Mouse (Mus musculus): ENCODE data around the gene Lingo1. TPM values are rescaled to one million over a fixed set of nuclear protein-coding genes. Genes with fewer than 3 reads are reported as not detected.

The Lingo1 gene
- polyA plus RNA-seq, 1 experiment from 2014 or later: 8.3 TPM

DNA sequence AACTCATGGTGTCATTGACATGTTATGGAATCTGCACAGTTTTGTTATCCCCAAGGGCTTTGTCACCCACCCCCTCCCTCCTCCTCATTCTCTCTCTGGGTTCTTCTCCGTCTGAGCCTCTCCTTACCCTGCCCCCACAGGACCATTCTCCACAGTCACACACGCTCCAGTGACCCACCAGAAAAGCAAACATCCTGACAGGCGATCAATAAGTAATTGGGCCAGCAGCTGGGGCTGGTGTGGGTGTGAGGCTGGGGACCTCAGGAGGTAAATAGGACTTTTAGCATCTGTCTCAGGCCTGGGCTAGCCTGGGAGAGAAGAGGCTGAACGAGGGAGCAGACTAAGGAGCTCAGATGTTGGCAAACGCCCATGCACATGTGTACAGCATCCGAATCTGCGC, 173.5 kb downstream of the Lingo1 start:
- H3K36me3 ChIP-seq (ENCODE audit: control insufficient read depth, insufficient read depth, low read length): peaks cover 10% of the 10 kb centered on the region; the same call in 1 of the 2 replicates
- no peak overlapping the region for H3K27ac ChIP-seq (replicated peaks; ENCODE audit: low read depth, low read length)
- H3K9ac ChIP-seq (ENCODE audit: low read depth, low read length): no peak overlapping the region
- 0 out of 2 replicates have a peak, but pooled peaks cover 6% of the 10 kb centered on the region for H3K4me1 ChIP-seq (ENCODE audit: control insufficient read depth, insufficient read depth, low read length)
- no peak overlapping the region for H3K4me2 ChIP-seq (ENCODE audit: low read depth, low read length)
- DNase-seq (ENCODE audit: low spot score) (no peak), ATAC-seq (ENCODE audit: low read depth) (peak; percentile 12; the same call in 1 of the 2 replicates)
- H3K4me3 ChIP-seq (ENCODE audit: low read depth, low read length): no peak overlapping the region
- 73% methylated on average over 7 of the region's 7 CpGs for WGBS
- H3K27me3 ChIP-seq (replicated peaks; ENCODE audit: control insufficient read depth, insufficient read depth, low read length): peaks cover 25% of the 10 kb centered on the region
- no peaks in the 10 kb centered on the region for H3K9me3 ChIP-seq (ENCODE audit: control insufficient read depth, low read length)

DNA sequence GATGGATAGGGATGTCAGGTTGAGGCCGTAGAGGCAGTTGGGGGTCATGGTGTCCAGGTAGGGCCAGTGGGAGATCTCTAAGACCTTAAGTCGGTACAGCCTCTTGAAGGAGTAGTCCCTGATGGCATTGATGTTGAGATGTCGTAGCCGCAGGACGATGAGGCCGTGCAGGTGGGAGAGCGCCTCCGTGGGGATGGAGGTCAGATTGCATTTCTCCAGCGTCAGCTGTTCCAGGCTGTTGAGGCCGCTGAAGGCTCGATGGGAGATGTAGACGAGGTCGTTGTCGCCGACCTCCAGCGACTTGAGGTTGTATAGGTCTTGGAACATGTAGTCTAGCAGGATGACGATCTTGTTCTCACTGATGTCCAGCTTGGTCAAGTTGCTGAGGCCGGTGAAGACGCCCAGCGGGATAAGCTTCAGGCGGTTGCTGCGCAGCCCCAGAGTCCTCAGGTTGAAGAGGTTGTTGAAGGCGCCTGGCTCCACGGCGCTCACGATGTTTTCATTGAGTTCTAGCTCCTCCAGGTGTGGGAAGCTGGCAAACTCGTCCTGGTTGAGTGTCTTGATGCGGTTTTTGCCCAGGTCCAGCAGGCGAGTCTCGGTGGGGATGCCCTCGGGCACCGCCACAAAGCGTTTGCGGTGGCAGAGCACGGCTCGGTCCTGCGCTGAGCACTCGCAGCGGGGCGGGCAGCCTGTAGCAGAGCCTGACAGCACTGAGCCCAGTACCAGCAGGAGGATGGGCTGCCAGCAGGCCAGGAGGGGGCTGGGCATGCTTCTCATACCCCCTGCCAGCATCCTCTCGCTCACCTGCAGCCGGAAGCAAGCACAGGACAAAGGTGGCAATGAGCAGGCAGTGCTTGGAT, 175.5 kb downstream of the Lingo1 start:
- peaks cover 25% of the 10 kb centered on the region for H3K27me3 ChIP-seq (replicated peaks; ENCODE audit: control insufficient read depth, insufficient read depth, low read length)
- 29% methylated on average over 40 of the region's 42 CpGs for WGBS
- DNase-seq (ENCODE audit: low spot score): no peak

DNA sequence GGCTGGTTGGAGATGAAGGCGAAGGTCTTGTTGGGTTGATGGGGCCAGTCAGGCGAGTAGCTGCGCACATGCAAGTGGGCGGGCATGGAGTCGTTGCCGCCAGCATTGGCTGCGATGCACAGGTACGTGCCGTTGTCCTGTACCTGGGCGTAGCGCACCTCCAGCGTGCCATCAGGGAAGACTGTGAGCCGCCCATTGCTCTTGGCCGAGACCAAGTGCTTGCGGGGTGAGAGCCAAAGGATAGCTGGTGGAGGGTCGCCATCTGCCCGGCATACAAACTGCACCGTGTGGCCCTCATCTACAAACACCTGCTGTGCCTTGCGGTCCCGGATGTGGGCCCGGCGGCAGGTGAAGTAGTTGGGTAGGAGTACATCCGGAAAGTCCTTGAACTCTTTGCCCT, 176.6 kb downstream of the Lingo1 start:
- H3K9me3 ChIP-seq (ENCODE audit: control insufficient read depth, low read length): no peaks in the 10 kb centered on the region
- 79% methylated on average over 23 of the region's 23 CpGs for WGBS
- no peak overlapping the region for H3K27ac ChIP-seq (replicated peaks; ENCODE audit: low read depth, low read length)
- H3K36me3 ChIP-seq (ENCODE audit: control insufficient read depth, insufficient read depth, low read length): peaks cover 10% of the 10 kb centered on the region; the same call in 1 of the 2 replicates
- DNase-seq (ENCODE audit: low spot score): no peak
- no peak overlapping the region for H3K9ac ChIP-seq (ENCODE audit: low read depth, low read length)
- H3K4me3 ChIP-seq (ENCODE audit: low read depth, low read length): no peak overlapping the region
- H3K27me3 ChIP-seq (replicated peaks; ENCODE audit: control insufficient read depth, insufficient read depth, low read length): peaks cover 25% of the 10 kb centered on the region
- no peak overlapping the region for H3K4me2 ChIP-seq (ENCODE audit: low read depth, low read length)
- ATAC-seq (ENCODE audit: low read depth): no peak
- H3K4me1 ChIP-seq (ENCODE audit: control insufficient read depth, insufficient read depth, low read length): no peaks in the 10 kb centered on the region

More for the DNA sequence above, 175.5 kb downstream of the Lingo1 start:
- no peak for ATAC-seq (ENCODE audit: low read depth)
- H3K4me3 ChIP-seq (ENCODE audit: low read depth, low read length): no peak overlapping the region
- H3K9me3 ChIP-seq (ENCODE audit: control insufficient read depth, low read length): no peaks in the 10 kb centered on the region
- H3K36me3 ChIP-seq (ENCODE audit: control insufficient read depth, insufficient read depth, low read length): peaks cover 10% of the 10 kb centered on the region; the same call in 1 of the 2 replicates
- H3K4me2 ChIP-seq (ENCODE audit: low read depth, low read length): no peak overlapping the region
- H3K27ac ChIP-seq (replicated peaks; ENCODE audit: low read depth, low read length): no peak overlapping the region
- H3K9ac ChIP-seq (ENCODE audit: low read depth, low read length): no peak overlapping the region
- 0 out of 2 replicates have a peak, but pooled peaks cover 6% of the 10 kb centered on the region for H3K4me1 ChIP-seq (ENCODE audit: control insufficient read depth, insufficient read depth, low read length)

DNA sequence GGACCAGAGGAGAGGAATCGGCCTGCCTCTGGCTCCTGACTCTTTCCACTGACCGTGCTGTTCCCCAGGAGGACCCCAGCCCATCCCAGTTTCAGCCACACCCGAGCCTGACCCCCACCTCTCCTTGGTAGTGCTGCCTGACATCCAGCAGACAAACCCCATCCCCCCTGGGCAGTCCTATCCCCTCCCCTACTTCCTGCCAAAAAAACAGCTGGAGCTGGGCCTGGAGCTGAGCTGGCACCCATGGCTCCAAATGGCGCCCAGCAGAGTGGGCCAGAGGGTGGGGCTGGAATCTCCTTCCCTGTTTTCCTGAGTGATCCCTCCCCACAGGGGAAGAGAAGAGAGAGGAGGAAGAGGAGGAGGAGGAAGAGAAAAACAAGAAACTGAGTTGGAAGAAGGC, 177.6 kb downstream of the Lingo1 start:
- Histone ChIP-seq H3K4me3 (ENCODE audit: low read depth, low read length) (no peak overlapping the region), H3K4me2 (ENCODE audit: low read depth, low read length) (no peak overlapping the region), H3K4me1 (ENCODE audit: control insufficient read depth, insufficient read depth, low read length) (no peaks in the 10 kb centered on the region), H3K27ac (replicated peaks; ENCODE audit: low read depth, low read length) (no peak overlapping the region), H3K9ac (ENCODE audit: low read depth, low read length) (no peak overlapping the region), H3K27me3 (replicated peaks; ENCODE audit: control insufficient read depth, insufficient read depth, low read length) (peaks cover 25% of the 10 kb centered on the region), H3K9me3 (ENCODE audit: control insufficient read depth, low read length) (no peaks in the 10 kb centered on the region), H3K36me3 (ENCODE audit: control insufficient read depth, insufficient read depth, low read length) (peaks cover 10% of the 10 kb centered on the region; the same call in 1 of the 2 replicates)
- 76% methylated on average over 4 of the region's 4 CpGs for WGBS
- ATAC-seq (ENCODE audit: low read depth) (no peak), DNase-seq (ENCODE audit: low spot score) (no peak)

DNA sequence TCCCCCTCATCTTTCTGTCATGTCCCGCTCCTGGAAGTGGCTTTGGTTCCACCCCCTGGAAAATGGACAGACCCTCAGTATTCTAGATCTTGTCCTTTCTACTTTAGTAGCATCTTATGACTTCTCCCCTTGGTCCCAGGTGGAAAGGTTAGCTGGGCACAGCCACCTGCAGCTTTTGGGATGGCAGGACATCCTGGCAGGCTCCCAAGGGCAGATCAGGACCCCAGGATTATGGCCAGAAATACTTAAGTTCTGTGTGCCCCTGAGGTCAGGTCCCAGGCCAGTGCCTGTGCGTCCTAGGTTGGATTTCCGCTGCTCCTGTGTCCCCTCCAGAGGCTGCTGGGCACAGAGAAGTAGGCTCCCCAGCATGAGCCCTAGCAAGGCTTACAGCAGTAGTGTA, 180.2 kb downstream of the Lingo1 start:
- H3K4me3 ChIP-seq (ENCODE audit: low read depth, low read length): no peak overlapping the region
- peaks cover 10% of the 10 kb centered on the region; the same call in 1 of the 2 replicates for H3K36me3 ChIP-seq (ENCODE audit: control insufficient read depth, insufficient read depth, low read length)
- no peak for DNase-seq (ENCODE audit: low spot score)
- WGBS: 73% methylated on average over 3 of the region's 3 CpGs
- ATAC-seq (ENCODE audit: low read depth): no peak
- no peak overlapping the region for H3K9ac ChIP-seq (ENCODE audit: low read depth, low read length)
- H3K27ac ChIP-seq (replicated peaks; ENCODE audit: low read depth, low read length): no peak overlapping the region
- peaks cover 16% of the 10 kb centered on the region for H3K27me3 ChIP-seq (replicated peaks; ENCODE audit: control insufficient read depth, insufficient read depth, low read length)
- H3K4me1 ChIP-seq (ENCODE audit: control insufficient read depth, insufficient read depth, low read length): no peaks in the 10 kb centered on the region
- no peaks in the 10 kb centered on the region for H3K9me3 ChIP-seq (ENCODE audit: control insufficient read depth, low read length)
- H3K4me2 ChIP-seq (ENCODE audit: low read depth, low read length): no peak overlapping the region

DNA sequence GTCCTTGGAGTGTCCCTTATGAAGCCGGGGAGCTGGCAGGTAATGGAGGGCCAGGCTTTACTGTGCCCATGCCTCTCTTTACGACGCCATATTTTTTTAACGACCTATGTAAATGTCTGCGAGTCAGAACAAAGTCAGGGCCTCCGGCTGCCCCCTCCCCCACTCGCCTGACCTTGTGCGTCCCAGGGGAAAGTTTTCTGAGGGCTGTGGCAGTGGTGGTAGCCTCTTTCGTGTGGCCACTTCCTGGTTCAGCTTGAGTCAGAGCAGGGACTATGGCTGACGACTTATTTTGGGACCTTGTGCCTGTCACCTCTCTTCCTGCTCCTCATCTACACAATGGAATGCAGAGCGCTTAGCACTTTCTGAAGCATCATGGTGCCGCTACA, 183.5 kb downstream of the Lingo1 start:
- no peaks in the 10 kb centered on the region for H3K9me3 ChIP-seq (ENCODE audit: control insufficient read depth, low read length)
- no peaks in the 10 kb centered on the region for H3K36me3 ChIP-seq (ENCODE audit: control insufficient read depth, insufficient read depth, low read length)
- no peaks in the 10 kb centered on the region; the same call in 1 of the 2 replicates for H3K27me3 ChIP-seq (replicated peaks; ENCODE audit: control insufficient read depth, insufficient read depth, low read length)
- no peak for ATAC-seq (ENCODE audit: low read depth)
- H3K27ac ChIP-seq (replicated peaks; ENCODE audit: low read depth, low read length): no peak overlapping the region
- no peak overlapping the region for H3K9ac ChIP-seq (ENCODE audit: low read depth, low read length)
- peaks cover 4% of the 10 kb centered on the region; the same call in 1 of the 2 replicates for H3K4me1 ChIP-seq (ENCODE audit: control insufficient read depth, insufficient read depth, low read length)
- H3K4me3 ChIP-seq (ENCODE audit: low read depth, low read length): no peak overlapping the region
- no peak for DNase-seq (ENCODE audit: low spot score)
- no peak overlapping the region for H3K4me2 ChIP-seq (ENCODE audit: low read depth, low read length)
- 55% methylated on average over 12 of the region's 12 CpGs for WGBS

DNA sequence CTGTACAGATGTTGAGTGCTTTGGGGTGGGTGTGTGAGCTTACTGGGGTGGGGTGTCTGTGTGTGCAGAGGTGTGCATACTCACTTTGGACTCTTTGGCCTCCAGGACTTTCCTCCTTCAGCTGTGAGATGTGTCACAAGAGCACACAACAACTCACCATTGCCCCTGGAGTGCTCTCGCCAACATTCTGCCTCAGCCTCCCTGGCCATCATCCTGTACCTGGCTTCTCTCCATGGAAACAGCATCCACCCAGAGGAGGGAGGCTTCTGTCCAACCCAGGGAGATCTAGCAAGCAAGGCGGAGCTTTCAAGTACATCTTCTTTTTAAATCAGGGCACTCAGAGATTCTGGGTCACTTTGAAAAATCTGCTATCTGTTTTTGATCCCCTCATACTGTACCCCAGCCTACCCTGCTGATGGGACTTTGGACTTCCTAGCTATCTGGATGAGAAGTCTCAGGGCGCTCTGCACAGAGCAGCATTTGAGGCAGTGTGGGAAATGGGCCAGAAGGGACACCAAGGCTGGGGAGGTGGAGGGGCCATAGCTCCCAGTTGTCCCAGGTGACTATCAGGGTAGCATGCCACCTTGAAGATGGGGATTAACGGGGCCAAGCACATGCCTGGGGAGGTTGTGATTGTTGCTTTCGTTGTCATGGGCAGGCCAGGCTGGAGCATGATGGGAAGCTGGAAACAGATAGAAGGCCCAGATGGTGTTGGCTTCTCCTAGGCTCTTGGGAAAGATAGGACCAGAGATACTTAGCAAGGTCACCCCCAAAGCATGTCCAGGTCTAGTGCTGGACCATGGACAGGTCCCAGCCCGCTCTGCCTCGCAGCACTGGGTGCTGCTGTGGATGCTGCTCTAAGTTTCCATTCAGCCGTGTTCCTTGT, 184.1 kb downstream of the Lingo1 start:
- Histone ChIP-seq H3K27me3 (replicated peaks; ENCODE audit: control insufficient read depth, insufficient read depth, low read length) (no peaks in the 10 kb centered on the region; the same call in 1 of the 2 replicates), H3K27ac (replicated peaks; ENCODE audit: low read depth, low read length) (no peak overlapping the region), H3K9me3 (ENCODE audit: control insufficient read depth, low read length) (no peaks in the 10 kb centered on the region), H3K4me1 (ENCODE audit: control insufficient read depth, insufficient read depth, low read length) (peaks cover 4% of the 10 kb centered on the region; the same call in 1 of the 2 replicates), H3K4me3 (ENCODE audit: low read depth, low read length) (no peak overlapping the region), H3K4me2 (ENCODE audit: low read depth, low read length) (no peak overlapping the region), H3K36me3 (ENCODE audit: control insufficient read depth, insufficient read depth, low read length) (no peaks in the 10 kb centered on the region), H3K9ac (ENCODE audit: low read depth, low read length) (no peak overlapping the region)
- DNase-seq (ENCODE audit: low spot score) (no peak), ATAC-seq (ENCODE audit: low read depth) (no peak)
- 89% methylated on average over 5 of the region's 8 CpGs for WGBS

DNA sequence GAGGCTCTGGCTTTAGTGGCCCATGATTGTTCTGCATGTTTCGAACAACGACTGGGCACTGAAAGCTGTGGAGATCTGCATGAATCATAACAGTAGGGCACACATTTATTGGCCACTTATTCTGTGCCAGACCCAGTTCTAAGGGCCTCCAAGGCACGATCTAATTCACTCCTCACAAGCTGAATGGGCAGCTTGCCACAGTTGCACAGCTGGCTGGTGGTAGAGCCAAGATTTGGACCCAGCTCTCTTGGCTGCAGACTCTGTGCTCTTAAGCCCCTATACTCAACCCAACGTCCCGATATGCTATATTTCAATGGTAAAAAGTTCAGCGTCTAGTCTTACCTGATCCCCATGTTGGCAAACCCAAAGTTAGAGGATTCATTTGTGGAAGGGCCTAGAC, 185.3 kb downstream of the Lingo1 start:
- H3K27ac ChIP-seq (replicated peaks; ENCODE audit: low read depth, low read length): no peak overlapping the region
- H3K27me3 ChIP-seq (replicated peaks; ENCODE audit: control insufficient read depth, insufficient read depth, low read length): no peaks in the 10 kb centered on the region; the same call in 1 of the 2 replicates
- H3K4me1 ChIP-seq (ENCODE audit: control insufficient read depth, insufficient read depth, low read length): peaks cover 4% of the 10 kb centered on the region; the same call in 1 of the 2 replicates
- no peak overlapping the region for H3K4me3 ChIP-seq (ENCODE audit: low read depth, low read length)
- DNase-seq (ENCODE audit: low spot score) (no peak), ATAC-seq (ENCODE audit: low read depth) (no peak)
- H3K4me2 ChIP-seq (ENCODE audit: low read depth, low read length): no peak overlapping the region
- H3K9ac ChIP-seq (ENCODE audit: low read depth, low read length): no peak overlapping the region
- 83% methylated on average over 6 of the region's 6 CpGs for WGBS
- H3K36me3 ChIP-seq (ENCODE audit: control insufficient read depth, insufficient read depth, low read length): no peaks in the 10 kb centered on the region
- no peaks in the 10 kb centered on the region for H3K9me3 ChIP-seq (ENCODE audit: control insufficient read depth, low read length)

Data from embryonic facial prominence, embryonic 14.5 days (tissue).